Mouse (Mus musculus) hindbrain, embryonic 16.5 days (tissue): Measurements from ENCODE around the gene Nptx2. TPM values are rescaled to one million over a fixed set of nuclear protein-coding genes. Genes with fewer than 3 reads are reported as not detected.

ENCODE experiments used
- ATAC-seq: fragments of 200-750 bp; cut with Nextera tagmentation; 2 replicates; pipeline ENCODE4 v1.8.0; 2017; ENCODE audit warnings: moderate TSS enrichment, moderate library complexity
- H3K27ac ChIP-seq: fragments of 300-500 bp; sonication (generic); 2 replicates; pipeline ENCODE4 v1.5.1; 2014; ENCODE audit warnings: low read depth, mild to moderate bottlenecking, control low read depth, low read length, moderate library complexity
- H3K27me3 ChIP-seq: fragments of 300-500 bp; sonication (generic); replicated peaks from 2 replicates; pipeline ENCODE4 v1.6.1; 2014; ENCODE audit warnings: low read length; ENCODE audit not compliant: control insufficient read depth, insufficient read depth
- H3K36me3 ChIP-seq: fragments of 300-500 bp; sonication (generic); 2 replicates; pipeline ENCODE4 v1.6.1; 2014; ENCODE audit warnings: mild to moderate bottlenecking, low read length, moderate library complexity, mixed read lengths; ENCODE audit not compliant: control insufficient read depth, insufficient read depth
- H3K4me1 ChIP-seq: fragments of 300-500 bp; sonication (generic); 2 replicates; pipeline ENCODE4 v1.6.1; 2014; ENCODE audit warnings: low read depth, low read length; ENCODE audit not compliant: control insufficient read depth, insufficient read depth
- H3K4me2 ChIP-seq: fragments of 300-500 bp; sonication (generic); 2 replicates; pipeline ENCODE4 v1.6.1; 2014; ENCODE audit warnings: mild to moderate bottlenecking, low read length, control low read depth, moderate library complexity
- H3K4me3 ChIP-seq: fragments of 300-500 bp; sonication (generic); 2 replicates; pipeline ENCODE4 v1.5.1; 2014; ENCODE audit warnings: mild to moderate bottlenecking, low read length, control low read depth, moderate library complexity
- H3K9ac ChIP-seq: fragments of 300-500 bp; sonication (generic); 2 replicates; pipeline ENCODE4 v1.6.1; 2014; ENCODE audit warnings: low read depth, mild to moderate bottlenecking, control low read depth, low read length, moderate library complexity
- H3K9me3 ChIP-seq: fragments of 300-500 bp; sonication (generic); 2 replicates; pipeline ENCODE4 v1.6.1; 2014; ENCODE audit warnings: mild to moderate bottlenecking, low read length, moderate library complexity; ENCODE audit not compliant: control insufficient read depth
- WGBS: fragments of 180-500 bp; shearing (Covaris S2); extraction: QIAGEN DNeasy Blood & Tissue Kit; methylation state at CpG from one replicate; pipeline ENCODE4 v1.1.7; 2014; 5-methylcytosine and 5-hydroxymethylcytosine counted together
- polyA plus RNA-seq: library from polyadenylated mRNA; unstranded; fragments of >200 nt; fragmentation: Nextera tagmentation; extraction: Ambion mirVana; gene quantifications from 2 replicates; pipeline ENCODE4 v1.2.1, GENCODE M21; 2015

Nptx2 gene
- polyA plus RNA-seq, 1 experiment from 2014 or later: 6.6 TPM

GRCm38 (mm10) chr5:144520096-144520495 is 25.6 kb upstream of the Nptx2 start:
- Histone ChIP-seq H3K4me3 (no peak overlapping the region), H3K9ac (no peak overlapping the region), H3K27ac (no peak overlapping the region), H3K4me1 (no peaks in the 10 kb centered on the region), H3K27me3 (no peaks in the 10 kb centered on the region), H3K4me2 (no peak overlapping the region), H3K36me3 (no peaks in the 10 kb centered on the region), H3K9me3 (no peaks in the 10 kb centered on the region)
- no peak for ATAC-seq
- 30% methylated on average over 3 of the region's 3 CpGs for WGBS

DNA sequence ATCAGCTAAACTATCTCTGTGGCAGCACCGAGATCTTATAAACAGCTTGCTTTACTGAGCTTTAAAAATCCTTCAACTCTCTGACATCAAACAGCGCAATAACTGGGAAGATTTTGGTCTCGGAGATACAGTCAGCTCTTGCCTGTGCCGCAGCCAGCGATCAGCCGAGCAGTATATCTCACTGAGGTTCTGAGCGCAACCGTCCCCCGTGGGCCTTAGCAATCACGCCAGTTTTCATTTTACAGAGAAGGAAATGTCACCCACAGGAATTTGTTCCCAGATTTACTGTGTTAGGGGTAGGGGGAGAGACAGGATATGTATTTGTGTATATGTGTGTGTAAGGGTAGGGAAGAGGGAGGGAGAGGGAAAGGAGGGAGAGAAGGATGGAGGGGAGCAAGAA is 20.9 kb upstream of the Nptx2 start:
- no peaks in the 10 kb centered on the region for H3K36me3 ChIP-seq
- 65% methylated on average over 10 of the region's 10 CpGs for WGBS
- no peak for ATAC-seq
- no peaks in the 10 kb centered on the region for H3K27me3 ChIP-seq
- no peaks in the 10 kb centered on the region for H3K4me1 ChIP-seq
- H3K27ac ChIP-seq: no peak overlapping the region
- H3K9ac ChIP-seq: no peak overlapping the region
- no peaks in the 10 kb centered on the region for H3K9me3 ChIP-seq
- no peak overlapping the region for H3K4me2 ChIP-seq
- H3K4me3 ChIP-seq: no peak overlapping the region

DNA sequence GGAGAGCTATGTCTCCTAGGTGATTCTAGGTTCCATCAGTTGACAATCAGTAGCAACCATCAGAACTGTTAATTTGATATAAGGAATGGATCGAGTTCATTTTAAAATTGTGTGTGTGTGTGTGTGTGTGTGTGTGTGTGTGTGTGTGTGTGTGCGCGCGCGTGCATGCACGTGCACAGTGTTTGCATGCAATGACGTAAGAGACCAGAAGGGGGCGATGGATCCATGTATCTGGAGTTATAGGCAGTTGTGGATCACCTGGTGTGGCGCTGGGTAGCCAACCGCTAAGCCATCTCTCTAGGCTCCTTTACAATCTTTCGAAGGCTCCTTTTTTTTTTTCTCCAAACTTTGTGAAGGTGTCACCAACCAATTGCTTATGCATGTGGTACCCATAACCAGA is 16.6 kb upstream of the Nptx2 start:
- H3K9ac ChIP-seq: no peak overlapping the region
- no peak for ATAC-seq
- 94% methylated on average over 11 of the region's 11 CpGs for WGBS
- no peaks in the 10 kb centered on the region for H3K27me3 ChIP-seq
- no peaks in the 10 kb centered on the region for H3K4me1 ChIP-seq
- no peak overlapping the region for H3K27ac ChIP-seq
- H3K36me3 ChIP-seq: no peaks in the 10 kb centered on the region
- no peak overlapping the region for H3K4me2 ChIP-seq
- H3K4me3 ChIP-seq: no peak overlapping the region
- H3K9me3 ChIP-seq: no peaks in the 10 kb centered on the region

- no peak for ATAC-seq
- Histone ChIP-seq H3K4me2 (peak overlapping the region; percentile 18), H3K27ac (no peak overlapping the region), H3K4me1 (peaks cover 8% of the 10 kb centered on the region; the same call in 1 of the 2 replicates), H3K9ac (no peak overlapping the region), H3K4me3 (no peak overlapping the region), H3K36me3 (no peaks in the 10 kb centered on the region), H3K27me3 (peaks cover 3% of the 10 kb centered on the region), H3K9me3 (no peaks in the 10 kb centered on the region)
- 8% methylated on average over 12 of the region's 12 CpGs for WGBS
Observed at GRCm38 (mm10) chr5:144542711-144543308, 2.9 kb upstream of the Nptx2 start.

DNA sequence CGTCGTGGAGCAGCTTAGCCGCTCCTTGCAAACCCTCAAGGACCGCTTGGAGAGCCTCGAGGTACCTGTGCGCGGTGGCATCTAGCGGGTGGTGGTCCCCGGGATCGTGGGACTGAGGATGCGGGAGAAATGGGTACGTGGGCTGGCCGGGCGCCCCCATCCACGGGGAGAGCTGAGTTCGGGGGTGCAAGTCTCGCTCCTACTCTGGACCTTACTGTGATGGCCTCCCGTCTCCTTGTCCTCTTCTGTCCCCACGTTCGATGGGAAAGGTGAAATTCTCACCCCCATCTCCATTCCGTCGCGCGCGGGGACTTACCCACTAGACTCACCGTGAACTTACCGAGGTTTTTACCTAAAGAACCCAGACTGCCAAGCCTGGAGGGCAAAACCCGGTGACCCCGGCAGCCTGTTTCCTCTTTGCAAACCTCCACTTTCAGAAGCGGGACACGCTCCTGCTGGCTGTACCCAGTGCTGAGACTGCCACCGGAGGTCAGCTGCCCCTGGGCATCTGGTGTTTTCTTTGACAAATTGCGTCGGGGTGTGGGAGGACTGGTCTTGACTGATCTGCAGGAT is 807 bp downstream of the Nptx2 start:
- peak overlapping the region; percentile 59 for H3K9ac ChIP-seq
- H3K9me3 ChIP-seq: no peaks in the 10 kb centered on the region
- peak overlapping the region; percentile 77 for H3K4me2 ChIP-seq
- ATAC-seq: no peak
- under 1% methylated on average over 34 of the region's 34 CpGs for WGBS
- H3K4me1 ChIP-seq: peaks cover 11% of the 10 kb centered on the region; the same call in 1 of the 2 replicates
- no peaks in the 10 kb centered on the region for H3K36me3 ChIP-seq
- H3K27me3 ChIP-seq: peaks cover 5% of the 10 kb centered on the region
- no peak overlapping the region for H3K27ac ChIP-seq
- H3K4me3 ChIP-seq: peak overlapping the region; percentile 50

DNA sequence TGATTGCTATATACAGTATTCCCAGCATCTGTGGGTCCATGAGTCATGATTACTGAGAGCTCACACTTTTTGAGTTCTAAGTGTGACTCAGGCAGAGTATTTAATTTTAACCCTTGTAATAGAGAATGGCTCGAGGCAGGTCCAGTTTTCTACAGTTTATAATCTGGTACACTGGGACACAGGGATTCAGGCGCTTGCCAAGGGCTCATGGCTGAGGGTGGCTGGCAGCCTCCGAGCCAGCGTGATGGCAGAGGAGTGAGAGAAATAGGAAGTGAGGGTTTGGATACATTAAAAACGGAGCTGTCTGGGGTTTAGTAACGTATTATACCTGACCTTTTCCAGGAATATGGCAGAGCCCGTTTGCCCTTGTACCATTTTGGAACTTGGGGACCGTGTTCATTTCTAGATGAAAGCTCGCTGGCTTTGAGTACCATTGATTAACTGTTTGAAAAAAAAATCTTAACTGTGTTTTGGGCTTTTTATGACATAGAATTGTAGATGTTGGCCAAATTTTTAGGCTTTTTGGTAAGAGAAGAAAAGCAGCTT is 1.7 kb downstream of the Nptx2 start:
- H3K9ac ChIP-seq: no peak overlapping the region
- H3K9me3 ChIP-seq: no peaks in the 10 kb centered on the region
- no peak for ATAC-seq
- peaks cover 11% of the 10 kb centered on the region; the same call in 1 of the 2 replicates for H3K4me1 ChIP-seq
- no peaks in the 10 kb centered on the region for H3K36me3 ChIP-seq
- H3K4me2 ChIP-seq: peak overlapping the region; percentile 77
- 11% methylated on average over 9 of the region's 9 CpGs for WGBS
- peak overlapping the region; percentile 50 for H3K4me3 ChIP-seq
- H3K27ac ChIP-seq: no peak overlapping the region
- peaks cover 5% of the 10 kb centered on the region for H3K27me3 ChIP-seq

- Histone ChIP-seq H3K4me2 (peak overlapping the region; percentile 77), H3K4me3 (peak overlapping the region; percentile 50), H3K27ac (no peak overlapping the region), H3K4me1 (peaks cover 8% of the 10 kb centered on the region; the same call in 1 of the 2 replicates), H3K27me3 (peaks cover 5% of the 10 kb centered on the region), H3K9ac (peak overlapping the region; percentile 49), H3K9me3 (no peaks in the 10 kb centered on the region), H3K36me3 (no peaks in the 10 kb centered on the region)
- WGBS: 1% methylated on average over 21 of the region's 21 CpGs
- no peak for ATAC-seq
Observed at GRCm38 (mm10) chr5:144548079-144548631, 2.5 kb downstream of the Nptx2 start.

DNA sequence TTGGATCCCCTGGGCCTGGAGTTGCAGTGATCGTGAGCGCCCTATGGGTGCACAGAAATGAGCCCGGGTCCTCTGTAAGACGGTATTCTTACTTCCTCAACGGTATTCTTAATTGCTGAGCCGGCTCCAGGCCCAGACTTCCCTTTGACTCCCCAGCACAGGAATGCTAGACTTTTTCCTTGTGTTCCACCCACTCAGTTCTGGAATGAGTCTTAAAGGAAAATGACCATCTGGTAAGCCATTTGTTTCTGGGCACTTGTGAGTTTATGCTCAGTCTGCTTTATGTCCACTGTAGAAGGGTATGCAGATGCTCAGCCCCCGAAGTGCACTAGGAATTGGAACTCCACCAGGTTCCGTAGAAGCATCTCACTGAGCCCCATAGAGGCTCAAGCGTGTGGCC is 4.3 kb downstream of the Nptx2 start:
- no peaks in the 10 kb centered on the region for H3K36me3 ChIP-seq
- H3K4me2 ChIP-seq: no peak overlapping the region
- H3K27me3 ChIP-seq: peaks cover 5% of the 10 kb centered on the region
- 79% methylated on average over 9 of the region's 9 CpGs for WGBS
- H3K27ac ChIP-seq: no peak overlapping the region
- H3K9ac ChIP-seq: no peak overlapping the region
- H3K9me3 ChIP-seq: no peaks in the 10 kb centered on the region
- H3K4me3 ChIP-seq: no peak overlapping the region
- H3K4me1 ChIP-seq: peaks cover 8% of the 10 kb centered on the region; the same call in 1 of the 2 replicates
- no peak for ATAC-seq

GRCm38 (mm10) chr5:144550622-144551137 is 5.0 kb downstream of the Nptx2 start:
- no peak overlapping the region for H3K4me3 ChIP-seq
- peaks cover 8% of the 10 kb centered on the region; the same call in 1 of the 2 replicates for H3K4me1 ChIP-seq
- H3K27ac ChIP-seq: no peak overlapping the region
- H3K4me2 ChIP-seq: no peak overlapping the region
- H3K27me3 ChIP-seq: peaks cover 5% of the 10 kb centered on the region
- H3K36me3 ChIP-seq: no peaks in the 10 kb centered on the region
- 32% methylated on average over 5 of the region's 5 CpGs for WGBS
- H3K9ac ChIP-seq: no peak overlapping the region
- ATAC-seq: peak; percentile 40
- no peaks in the 10 kb centered on the region for H3K9me3 ChIP-seq
